18 mouse cellular contexts compared by ENCODE assay signal in the genomic region with DNA sequence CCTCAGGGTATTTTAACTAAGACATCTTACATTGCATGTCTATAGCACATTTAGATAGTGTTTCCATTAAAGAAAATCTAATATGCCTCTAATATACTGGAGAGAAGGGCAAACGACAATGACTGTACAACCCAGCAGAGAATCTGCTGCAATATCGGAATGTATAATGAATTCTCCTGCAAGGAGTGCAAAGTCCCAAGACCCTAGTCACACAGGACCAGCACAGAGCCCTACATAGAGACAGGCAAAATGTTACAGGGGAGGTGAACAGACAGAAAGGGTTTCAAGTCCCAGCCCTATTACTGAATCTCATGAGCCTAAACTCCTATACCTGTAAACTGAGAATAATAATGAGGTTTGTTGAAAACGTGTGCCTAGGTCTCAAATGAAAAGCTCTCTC. TPM values are rescaled to one million over a fixed set of nuclear protein-coding genes. Genes with fewer than 3 reads are reported as not detected.
"Had no signal": no experiment of that assay in that cellular context is flagged by ENCODE, and none has a peak within 500 bp of the region (broad histone marks: within the 10 kb centered on the region; RNA-seq: fewer than 3 reads in every experiment).

No protein-coding gene starts in this region.

- DNase-seq: kidney, adult 11 months; kidney, adult 8-10 months; kidney, postnatal 10 days; kidney, postnatal 36 days; layer of hippocampus, postnatal 36 days; liver, embryonic 13.5 days; lung, adult 2 months; lung, postnatal 14 days; lung, postnatal 4 days; right cerebral cortex, postnatal 25 days; spleen, adult 18-20 months; thymus, postnatal 25 days had no signal

- H3K9ac ChIP-seq: kidney, embryonic 15.5 days; liver, embryonic 13.5 days; midbrain, embryonic 12.5 days; neural tube, embryonic 12.5 days; stomach, embryonic 15.5 days had no signal

- H3K27ac ChIP-seq: kidney, embryonic 15.5 days; left cerebral cortex, adult 2 months; liver, embryonic 13.5 days; midbrain, embryonic 12.5 days; neural tube, embryonic 12.5 days; stomach, embryonic 15.5 days had no signal

- H3K4me3 ChIP-seq: kidney, embryonic 15.5 days; left cerebral cortex, adult 2 months; liver, embryonic 13.5 days; midbrain, embryonic 12.5 days; neural tube, embryonic 12.5 days; stomach, embryonic 15.5 days had no signal

- H3K27me3 ChIP-seq: kidney, embryonic 15.5 days; liver, embryonic 13.5 days; midbrain, embryonic 12.5 days; neural tube, embryonic 12.5 days; stomach, embryonic 15.5 days had no signal

- H3K4me2 ChIP-seq: kidney, embryonic 15.5 days; liver, embryonic 13.5 days; midbrain, embryonic 12.5 days; neural tube, embryonic 12.5 days; stomach, embryonic 15.5 days had no signal

- H3K9me3 ChIP-seq: kidney, embryonic 15.5 days; liver, embryonic 13.5 days; midbrain, embryonic 12.5 days; neural tube, embryonic 12.5 days; stomach, embryonic 15.5 days had no signal

- H3K36me3 ChIP-seq: kidney, embryonic 15.5 days; liver, embryonic 13.5 days; midbrain, embryonic 12.5 days; neural tube, embryonic 12.5 days; stomach, embryonic 15.5 days had no signal

- H3K4me1 ChIP-seq: kidney, embryonic 15.5 days; liver, embryonic 13.5 days; midbrain, embryonic 12.5 days; neural tube, embryonic 12.5 days; stomach, embryonic 15.5 days had no signal

RNA-seq across cellular contexts. Expression of gene Pde1c, which starts 13.1 kb away (rescaled TPM):
- polyA plus RNA-seq: liver, adult 2 months had no signal
